Mouse (Mus musculus): ENCODE measurements around the gene Slc22a15.

The Slc22a15 gene

GRCm38 (mm10) chr3:101811931-101812330, 112.3 kb downstream of the Slc22a15 start:
- no peak for DNase-seq (ENCODE audit: low spot score in 2 of 2)

- DNase-seq (ENCODE audit: low spot score in 2 of 2), result no peak
Measured at GRCm38 (mm10) chr3:101807646-101808045, 116.6 kb downstream of the Slc22a15 start.

- no peak for DNase-seq (ENCODE audit: low spot score in 2 of 2)
Measured at GRCm38 (mm10) chr3:101806941-101807340, 117.3 kb downstream of the Slc22a15 start.

GRCm38 (mm10) chr3:101806149-101806548, 118.1 kb downstream of the Slc22a15 start:
- DNase-seq (ENCODE audit: low spot score in 2 of 2), result peak; percentile 76 to 90
